Mouse (Mus musculus): ENCODE data around the gene Ptch2. TPM values are rescaled to one million over a fixed set of nuclear protein-coding genes. Genes with fewer than 3 reads are reported as not detected.

Ptch2 gene
- total RNA-seq, 1 experiment from 2014 or later, result not detected

DNA sequence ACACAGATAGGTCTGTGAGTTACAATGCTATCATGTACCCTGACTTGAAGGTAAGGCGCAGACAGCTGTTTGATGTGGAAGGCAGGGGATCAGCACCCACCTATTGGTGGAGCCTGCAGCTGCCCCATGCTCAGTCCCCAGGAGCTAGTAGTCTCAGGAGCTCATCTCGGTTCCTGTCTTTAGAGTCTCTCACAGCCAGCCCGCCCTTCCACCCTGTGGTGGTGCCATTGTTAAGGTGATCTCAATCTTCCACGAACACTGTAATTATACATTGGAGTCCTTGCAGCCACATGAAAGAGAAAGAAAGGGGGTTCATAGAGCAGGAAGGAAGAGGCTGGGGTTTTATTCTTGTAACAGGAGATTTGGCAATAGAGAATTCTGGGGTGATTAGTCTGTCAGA is 4.2 kb downstream of the Ptch2 start:
- no peak for ATAC-seq (replicated peaks; ENCODE audit: low read depth, poor library complexity, severe bottlenecking)

DNA sequence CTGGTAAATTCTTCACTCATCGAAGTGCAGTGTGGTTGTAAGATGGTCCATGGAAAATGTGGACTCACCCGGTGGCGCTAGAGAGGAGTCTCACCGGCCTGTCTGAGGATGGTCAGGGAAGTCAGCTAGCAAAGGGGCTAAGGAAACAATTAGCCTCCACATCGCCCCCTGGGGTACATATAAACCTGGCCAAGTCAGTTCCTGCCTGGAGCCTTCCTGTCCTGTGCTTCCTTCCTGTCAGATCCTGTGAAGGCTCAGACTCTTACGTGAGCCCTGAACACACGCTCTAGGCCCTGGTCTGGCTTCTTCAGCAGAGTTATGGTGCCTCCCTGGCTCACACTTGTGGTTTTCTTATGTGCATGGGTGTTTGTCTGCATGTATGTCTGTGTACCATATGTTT is 5.3 kb downstream of the Ptch2 start:
- ATAC-seq (replicated peaks; ENCODE audit: low read depth, poor library complexity, severe bottlenecking), result peak; percentile 39

DNA sequence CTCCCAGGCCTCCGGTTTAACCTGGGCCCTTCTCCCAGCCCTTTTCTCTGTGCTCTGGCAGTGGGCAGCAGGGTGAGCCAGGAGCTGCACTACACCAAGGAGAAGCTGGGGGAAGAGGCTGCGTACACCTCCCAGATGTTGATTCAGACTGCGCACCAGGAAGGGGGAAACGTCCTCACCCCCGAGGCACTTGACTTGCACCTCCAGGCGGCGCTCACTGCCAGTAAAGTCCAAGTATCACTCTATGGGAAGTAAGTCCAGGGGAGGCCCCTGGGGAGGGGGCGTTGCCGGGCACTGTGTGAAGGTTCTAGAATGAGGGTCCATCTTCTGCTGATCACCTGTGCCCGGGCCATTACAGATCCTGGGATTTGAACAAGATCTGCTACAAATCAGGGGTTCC is 8.8 kb downstream of the Ptch2 start:
- ATAC-seq (replicated peaks; ENCODE audit: low read depth, poor library complexity, severe bottlenecking), result no peak

DNA sequence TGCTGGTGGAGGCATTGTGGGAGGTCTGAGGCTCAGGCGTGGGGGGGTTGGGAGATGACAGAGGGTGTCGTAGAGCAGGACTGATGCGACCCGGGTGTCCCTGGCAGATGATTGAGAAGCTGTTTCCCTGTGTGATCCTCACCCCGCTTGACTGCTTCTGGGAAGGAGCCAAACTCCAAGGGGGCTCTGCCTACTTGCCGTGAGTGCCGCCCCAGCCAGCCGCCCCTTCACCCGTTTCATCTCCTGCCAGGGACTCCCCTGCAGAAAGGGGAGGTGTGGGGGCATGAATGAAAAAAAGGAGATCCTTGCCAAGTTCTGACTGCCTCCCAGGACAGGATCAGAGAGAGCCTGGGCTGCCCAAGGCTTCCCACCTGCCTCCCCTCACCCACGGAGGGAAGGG is 9.3 kb downstream of the Ptch2 start:
- ATAC-seq (replicated peaks; ENCODE audit: low read depth, poor library complexity, severe bottlenecking), result no peak

DNA sequence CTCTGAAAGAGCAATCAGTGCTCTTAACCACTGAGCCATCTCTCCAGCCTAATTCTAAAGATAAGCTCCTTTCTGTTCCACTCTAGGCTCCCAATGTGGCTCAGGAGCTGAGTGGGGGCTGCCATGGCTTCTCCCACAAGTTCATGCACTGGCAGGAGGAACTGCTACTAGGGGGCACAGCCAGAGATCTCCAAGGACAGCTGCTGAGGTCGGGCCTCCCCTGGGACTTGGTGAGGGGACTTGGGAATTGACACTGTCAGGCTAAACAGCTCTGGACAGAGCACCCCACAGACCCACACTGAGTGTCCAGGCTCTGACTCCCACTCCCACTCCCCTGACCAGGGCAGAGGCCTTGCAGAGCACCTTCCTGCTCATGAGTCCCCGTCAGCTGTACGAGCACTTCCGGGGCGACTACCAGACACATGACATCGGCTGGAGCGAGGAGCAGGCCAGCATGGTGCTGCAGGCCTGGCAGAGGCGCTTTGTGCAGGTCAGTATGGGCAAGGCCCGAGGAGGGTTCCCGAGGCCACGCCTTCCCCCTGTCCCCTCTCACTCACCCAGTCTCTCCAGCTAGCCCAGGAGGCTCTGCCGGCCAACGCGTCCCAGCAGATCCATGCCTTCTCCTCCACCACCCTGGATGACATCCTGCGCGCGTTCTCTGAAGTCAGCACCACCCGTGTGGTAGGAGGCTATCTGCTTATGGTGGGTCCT is 12.1 kb downstream of the Ptch2 start:
- no peak for ATAC-seq (replicated peaks; ENCODE audit: low read depth, poor library complexity, severe bottlenecking)

DNA sequence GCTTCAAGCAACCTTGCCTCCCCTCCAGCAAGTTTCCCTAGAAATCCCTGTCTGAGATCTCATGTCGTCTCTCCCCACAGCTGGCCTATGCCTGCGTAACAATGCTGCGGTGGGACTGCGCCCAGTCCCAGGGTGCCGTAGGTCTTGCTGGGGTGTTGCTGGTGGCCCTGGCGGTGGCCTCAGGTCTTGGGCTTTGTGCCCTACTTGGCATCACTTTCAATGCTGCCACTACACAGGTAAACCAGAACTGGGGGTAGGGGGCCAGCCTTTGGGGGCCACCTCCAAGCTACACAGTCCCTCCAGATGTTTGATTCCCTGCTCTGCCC is 12.6 kb downstream of the Ptch2 start:
- ATAC-seq (replicated peaks; ENCODE audit: low read depth, poor library complexity, severe bottlenecking), result no peak

DNA sequence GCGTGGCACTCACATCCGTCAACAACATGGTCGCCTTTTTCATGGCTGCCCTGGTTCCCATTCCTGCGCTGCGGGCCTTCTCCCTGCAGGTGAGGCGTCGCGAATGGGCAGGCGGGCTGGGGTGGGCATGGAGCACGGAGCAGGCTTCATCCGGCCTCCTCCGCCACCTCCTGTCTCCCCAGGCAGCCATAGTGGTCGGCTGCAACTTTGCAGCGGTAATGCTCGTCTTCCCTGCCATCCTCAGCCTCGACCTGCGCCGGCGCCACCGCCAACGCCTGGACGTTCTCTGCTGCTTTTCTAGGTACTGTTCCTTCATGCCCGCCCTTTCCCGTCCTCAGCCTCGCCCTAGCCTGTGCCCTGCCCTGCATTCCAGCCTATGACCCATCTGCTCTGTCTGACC is 13.5 kb downstream of the Ptch2 start:
- no peak for ATAC-seq (replicated peaks; ENCODE audit: low read depth, poor library complexity, severe bottlenecking)

DNA sequence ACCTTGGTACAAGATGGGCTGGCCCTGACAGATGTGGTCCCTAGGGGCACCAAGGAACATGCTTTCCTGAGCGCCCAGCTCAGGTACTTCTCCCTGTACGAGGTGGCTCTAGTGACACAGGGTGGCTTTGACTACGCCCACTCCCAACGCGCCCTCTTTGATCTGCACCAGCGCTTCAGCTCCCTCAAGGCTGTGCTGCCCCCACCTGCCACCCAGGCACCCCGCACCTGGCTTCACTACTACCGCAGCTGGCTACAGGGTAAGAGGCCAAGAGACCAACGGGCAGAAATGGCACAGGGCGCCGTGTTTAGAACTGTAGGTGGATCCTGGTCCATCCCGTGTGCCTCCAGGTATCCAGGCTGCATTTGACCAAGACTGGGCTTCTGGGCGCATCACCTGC is 14.4 kb downstream of the Ptch2 start:
- ATAC-seq (replicated peaks; ENCODE audit: low read depth, poor library complexity, severe bottlenecking), result no peak

DNA sequence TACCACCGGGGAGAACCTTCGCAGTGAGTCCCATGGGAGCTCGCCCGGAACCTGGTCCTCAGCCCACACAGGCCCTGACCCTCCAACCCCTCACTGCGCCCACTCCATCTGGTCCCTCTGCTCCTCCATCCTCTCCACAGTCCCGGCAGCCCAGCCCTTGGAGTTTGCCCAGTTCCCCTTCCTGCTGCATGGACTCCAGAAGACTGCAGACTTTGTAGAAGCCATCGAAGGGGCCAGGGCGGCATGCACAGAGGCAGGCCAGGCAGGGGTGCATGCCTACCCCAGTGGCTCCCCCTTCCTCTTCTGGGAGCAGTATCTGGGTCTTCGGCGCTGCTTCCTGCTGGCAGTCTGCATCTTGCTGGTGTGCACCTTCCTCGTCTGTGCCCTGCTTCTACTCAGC is 15.1 kb downstream of the Ptch2 start:
- no peak for ATAC-seq (replicated peaks; ENCODE audit: low read depth, poor library complexity, severe bottlenecking)

DNA sequence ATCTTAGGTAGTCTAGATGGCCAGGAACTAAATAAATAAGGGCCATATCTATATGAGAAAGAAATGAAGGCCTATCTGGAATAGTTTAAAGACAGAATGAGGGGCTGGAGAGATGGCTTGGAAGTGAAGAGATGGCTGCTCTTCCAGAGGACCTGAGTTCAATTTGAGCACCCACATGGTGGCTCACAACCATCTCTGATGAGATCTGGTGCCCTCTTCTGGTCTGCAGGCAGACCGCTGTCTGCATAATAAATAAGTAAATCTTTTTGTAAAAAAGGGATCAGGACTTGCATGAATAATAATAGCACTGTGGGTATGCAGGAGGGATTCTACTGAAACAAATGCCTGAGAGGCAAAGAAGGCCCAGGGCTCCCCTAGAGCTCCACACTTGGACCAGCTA is 17.4 kb downstream of the Ptch2 start:
- ATAC-seq (replicated peaks; ENCODE audit: low read depth, poor library complexity, severe bottlenecking), result no peak

DNA sequence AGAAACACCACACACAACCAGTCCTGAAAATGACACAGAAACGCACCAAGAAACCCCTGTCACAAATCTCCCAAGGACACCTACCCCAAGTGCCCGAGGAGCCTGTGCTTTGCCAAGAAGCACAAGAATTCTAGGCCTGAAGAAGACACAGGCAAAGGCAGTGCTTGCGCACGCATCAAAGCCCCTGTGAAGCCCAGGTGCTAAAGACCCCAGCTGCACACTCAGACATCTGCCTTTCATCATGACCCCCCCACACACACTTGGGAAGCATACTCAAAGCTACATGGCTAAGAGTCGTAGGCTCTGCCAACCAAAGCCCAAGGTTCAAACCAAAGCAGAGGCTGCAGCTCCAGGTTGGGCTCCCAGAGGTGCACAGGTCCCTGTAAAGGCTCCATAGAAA is 19.7 kb downstream of the Ptch2 start:
- no peak for ATAC-seq (replicated peaks; ENCODE audit: low read depth, poor library complexity, severe bottlenecking)

DNA sequence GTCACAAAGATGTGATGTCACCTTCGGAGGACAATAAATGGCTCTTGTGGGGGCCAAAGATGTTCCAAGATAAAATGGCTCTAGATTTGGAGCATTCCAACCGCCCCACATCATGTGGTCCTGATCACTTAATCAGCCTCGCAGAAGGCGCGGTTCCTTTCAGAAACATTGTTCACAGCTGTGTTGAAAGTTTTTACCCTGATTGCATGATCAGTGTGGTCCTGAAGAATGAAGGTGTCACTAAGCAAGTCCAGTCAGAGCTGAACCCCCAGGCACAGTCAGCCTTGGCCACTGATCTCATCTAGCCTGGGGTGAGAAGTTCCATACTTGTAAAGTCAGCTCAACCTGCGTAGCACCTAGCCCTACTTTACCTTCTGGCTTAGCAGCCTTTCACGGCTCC is 22.1 kb downstream of the Ptch2 start:
- ATAC-seq (replicated peaks; ENCODE audit: low read depth, poor library complexity, severe bottlenecking), result no peak

DNA sequence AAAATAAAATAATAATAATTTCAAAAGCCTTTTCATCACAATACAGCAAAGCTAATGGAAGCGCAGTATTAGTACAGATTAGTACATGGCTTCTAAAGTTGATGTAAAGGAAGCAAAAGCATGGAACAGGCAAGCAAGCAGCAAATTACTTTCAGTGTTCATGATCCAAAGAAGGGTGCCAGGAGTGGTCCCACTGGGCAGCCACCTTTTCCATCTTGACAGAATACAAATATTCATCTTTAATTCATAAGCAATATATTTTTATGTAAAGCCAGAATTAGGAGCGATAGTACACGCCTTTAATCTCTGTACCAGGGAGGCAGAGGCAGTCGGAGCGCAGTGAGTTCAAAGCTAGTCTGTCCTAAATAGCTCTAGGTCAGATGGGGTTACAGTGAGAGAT is 23.8 kb downstream of the Ptch2 start:
- ATAC-seq (replicated peaks; ENCODE audit: low read depth, poor library complexity, severe bottlenecking), result no peak

DNA sequence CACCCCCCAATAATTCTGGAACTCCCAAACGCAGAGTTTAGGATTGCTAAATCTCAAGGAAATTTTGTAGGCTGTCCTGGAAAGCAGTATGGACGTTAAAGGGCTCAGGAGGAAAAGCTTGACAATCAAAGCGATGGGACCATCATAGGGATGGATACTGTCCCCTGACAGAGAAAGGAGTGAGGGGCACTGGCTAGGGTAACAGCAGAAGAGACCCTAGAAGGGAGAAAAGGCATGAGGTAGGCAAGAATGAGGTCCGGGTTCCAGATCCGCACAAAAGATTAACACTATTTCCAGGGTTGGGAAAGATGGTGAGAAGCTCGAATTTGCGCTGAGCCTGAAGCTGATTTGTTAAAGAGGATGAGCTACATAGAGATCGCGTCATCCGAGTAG is 24.2 kb downstream of the Ptch2 start:
- no peak for ATAC-seq (replicated peaks; ENCODE audit: low read depth, poor library complexity, severe bottlenecking)

DNA sequence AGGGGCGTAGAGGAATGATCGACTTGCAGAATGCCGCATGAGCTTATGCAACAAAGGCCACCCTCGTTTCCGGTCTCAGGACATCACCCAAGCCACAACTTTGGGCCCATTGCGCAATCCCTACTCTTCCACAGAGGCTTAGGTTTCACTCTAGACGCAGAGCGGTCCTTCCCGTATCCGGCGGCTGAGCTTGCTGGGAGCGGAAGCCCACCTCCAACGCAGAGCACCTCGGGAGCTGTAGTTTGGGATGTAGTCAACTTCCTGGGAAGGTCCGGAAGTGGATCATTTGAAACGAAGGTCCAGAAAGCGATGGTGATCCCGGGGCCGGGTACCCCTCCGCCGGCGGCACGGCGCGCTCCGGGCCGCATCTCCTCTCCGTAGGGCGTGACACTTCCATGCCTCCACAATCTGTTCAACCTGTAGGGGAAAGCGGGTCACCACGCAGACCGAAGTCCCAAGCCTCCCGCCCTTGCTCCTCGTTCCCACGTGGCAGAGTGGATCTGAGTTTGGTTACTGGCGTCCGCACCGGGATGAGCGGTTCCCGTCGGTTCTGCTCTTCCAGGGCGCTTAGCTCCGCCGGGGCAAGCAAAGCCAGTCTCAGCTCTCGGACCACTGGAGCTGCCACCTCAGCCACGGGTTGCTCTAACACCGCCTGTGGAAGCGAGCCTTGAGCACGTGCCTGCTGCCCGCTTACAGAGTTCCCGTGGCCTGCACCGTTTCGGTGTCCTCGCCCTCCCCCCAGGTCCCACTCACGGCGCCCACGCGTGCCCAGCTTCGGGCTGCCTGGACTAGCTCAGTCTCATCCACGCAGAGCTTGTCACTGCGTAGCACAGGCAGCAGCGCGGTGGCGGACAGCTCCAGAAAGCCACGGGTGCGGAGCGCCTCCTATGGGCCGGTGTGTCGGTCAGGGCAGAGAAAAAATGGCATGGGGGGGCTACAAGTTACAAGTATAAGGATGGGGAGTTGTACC is 24.9 kb downstream of the Ptch2 start:
- ATAC-seq (replicated peaks; ENCODE audit: low read depth, poor library complexity, severe bottlenecking), result peak; percentile 67

DNA sequence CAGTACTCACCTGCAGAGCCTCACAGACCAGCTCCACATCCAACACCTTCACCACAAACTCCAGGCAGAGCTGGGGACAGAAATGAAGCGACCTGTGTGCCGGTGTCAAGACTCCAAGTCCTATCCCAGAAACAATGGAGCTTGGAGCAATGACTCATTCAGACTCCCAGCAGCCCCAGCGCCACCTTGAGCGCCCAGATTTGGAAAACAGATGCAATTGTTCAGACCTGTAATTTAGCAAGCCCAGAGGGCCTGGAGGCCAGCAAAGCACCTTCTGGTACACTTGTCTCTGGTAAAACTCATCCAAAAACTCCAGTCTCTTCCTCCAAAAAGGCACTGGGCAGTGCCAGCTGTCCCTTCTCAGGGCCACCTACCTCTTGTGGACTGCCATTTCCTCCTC is 26.3 kb downstream of the Ptch2 start:
- no peak for ATAC-seq (replicated peaks; ENCODE audit: low read depth, poor library complexity, severe bottlenecking)

DNA sequence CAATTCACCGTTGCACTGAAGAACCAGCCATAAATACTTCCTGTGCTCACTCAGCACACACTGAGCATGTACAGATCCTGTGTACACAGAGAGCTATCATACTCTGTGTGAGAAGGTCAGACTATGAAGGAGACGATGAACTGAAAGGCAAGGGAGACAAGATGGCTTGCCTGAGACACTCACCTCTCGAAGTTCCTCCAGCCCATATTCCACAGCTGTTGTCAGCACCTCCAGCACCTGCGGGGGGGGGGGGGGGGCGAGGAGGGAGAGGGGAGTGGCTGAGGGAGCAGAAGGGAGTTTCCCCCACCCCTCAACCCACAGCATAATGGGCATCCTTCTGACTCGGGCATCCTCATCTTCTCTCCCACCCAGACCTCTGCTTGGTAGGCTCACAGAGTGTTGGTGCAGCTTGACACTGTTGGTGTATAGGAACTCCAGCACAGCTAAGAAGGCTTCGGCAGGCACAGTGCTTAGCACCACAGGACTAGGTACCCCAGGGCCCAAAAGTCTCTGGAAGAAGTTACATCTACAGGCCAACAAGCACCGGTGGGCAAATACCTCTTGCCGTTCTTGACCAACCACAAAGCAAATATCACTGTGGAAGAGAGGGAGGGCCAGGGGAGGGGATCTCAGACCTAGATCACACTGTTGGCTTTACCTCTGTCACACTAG is 27.8 kb downstream of the Ptch2 start:
- ATAC-seq (replicated peaks; ENCODE audit: low read depth, poor library complexity, severe bottlenecking), result no peak

DNA sequence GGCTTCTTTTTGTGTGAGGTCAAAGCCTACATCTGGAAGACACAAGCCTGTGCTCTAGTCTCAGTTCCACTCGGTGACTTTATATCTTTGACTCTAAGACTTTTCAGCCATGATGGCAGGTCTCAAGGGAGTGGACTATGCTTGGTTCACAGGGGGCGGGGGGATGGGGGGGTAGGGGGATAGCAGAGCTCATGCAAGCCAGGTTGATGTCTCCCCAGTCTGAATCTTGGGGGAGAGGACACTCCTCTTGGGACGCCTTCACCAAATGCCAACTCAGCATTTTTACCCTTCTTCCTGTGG is 28.3 kb downstream of the Ptch2 start:
- ATAC-seq (replicated peaks; ENCODE audit: low read depth, poor library complexity, severe bottlenecking), result no peak

DNA sequence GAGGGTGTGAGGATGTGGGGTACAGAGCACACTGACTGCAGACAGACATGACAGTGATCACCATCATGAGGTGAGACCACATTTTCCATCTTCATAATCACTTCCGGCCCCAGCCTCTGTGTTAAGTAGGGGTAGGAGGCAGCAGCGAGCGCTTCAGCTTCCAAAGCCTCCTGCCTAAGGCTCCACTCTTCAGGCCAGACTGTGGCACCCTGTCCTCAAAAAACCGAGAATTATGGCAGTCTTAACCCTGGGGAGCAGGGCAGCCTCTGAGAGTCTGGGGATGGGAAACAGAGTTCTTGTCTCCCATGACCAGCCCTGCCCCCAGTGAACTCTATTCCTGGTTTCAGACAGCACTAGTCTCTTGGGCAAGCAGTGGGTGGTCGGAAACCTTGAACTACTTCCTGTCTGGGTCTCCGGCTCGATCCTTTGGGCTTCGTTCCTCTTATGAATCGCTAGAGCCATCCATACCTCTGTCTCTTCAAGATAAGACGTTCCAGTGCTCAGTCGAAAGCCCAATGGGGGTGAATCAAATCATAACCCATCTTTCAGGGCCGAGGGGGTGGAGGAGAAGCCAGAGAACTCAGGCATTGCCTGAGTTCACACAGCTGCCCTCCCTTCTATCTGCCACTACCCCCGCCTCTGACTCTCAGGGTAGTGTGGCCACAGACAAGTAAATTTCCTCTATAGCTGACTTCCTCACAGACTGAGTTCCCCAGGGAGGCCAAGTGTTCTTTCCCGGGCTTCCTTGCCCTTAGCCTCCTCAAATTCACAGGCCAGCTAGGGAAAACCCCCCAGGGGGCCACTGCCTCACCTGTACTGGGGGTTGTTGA is 28.9 kb downstream of the Ptch2 start:
- ATAC-seq (replicated peaks; ENCODE audit: low read depth, poor library complexity, severe bottlenecking), result peak; percentile 31

DNA sequence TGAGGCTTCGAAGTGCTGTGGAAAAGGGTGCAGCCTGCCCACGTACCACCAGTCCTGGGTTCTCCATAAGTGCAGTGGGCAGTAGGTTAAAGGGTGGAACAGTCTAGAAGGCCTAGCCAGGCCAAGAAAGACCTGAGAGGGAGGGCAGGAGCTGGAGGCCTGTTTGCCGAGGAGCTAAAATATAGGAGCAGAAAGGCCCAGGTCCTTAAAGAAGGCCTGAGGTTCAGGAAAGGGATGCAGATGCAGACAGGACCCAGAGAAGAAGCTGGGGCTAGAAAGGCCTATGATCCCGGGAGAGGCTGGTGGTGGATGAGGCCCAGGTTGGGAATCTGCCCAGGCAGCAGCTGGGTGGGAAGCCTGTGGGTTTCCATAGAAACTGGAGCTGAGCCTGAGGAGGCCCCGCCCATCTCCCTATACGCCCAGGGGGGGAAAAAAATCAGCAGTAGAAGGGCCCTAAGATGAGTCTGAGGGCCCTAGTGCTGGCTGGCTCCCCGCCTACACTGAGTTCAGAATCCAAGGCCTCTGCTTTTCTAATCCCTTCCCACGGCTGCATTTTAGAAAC is 29.6 kb downstream of the Ptch2 start, which contains the start of gene Btbd19:
TSS of gene Btbd19 (minus strand) at position 378 of the 562 bp plus-strand sequence.
- ATAC-seq (replicated peaks; ENCODE audit: low read depth, poor library complexity, severe bottlenecking), result no peak

Measured in common myeloid progenitor, adult 5-6 weeks (primary cell).